Mouse (Mus musculus): Measurements from ENCODE around the gene Slc38a9. TPM values are rescaled to one million over a fixed set of nuclear protein-coding genes. Genes with fewer than 3 reads are reported as not detected.

Gene Slc38a9
- total and polyA plus RNA-seq, 2 experiments from 2014 or later = 8.7 to 14.6 TPM

DNA sequence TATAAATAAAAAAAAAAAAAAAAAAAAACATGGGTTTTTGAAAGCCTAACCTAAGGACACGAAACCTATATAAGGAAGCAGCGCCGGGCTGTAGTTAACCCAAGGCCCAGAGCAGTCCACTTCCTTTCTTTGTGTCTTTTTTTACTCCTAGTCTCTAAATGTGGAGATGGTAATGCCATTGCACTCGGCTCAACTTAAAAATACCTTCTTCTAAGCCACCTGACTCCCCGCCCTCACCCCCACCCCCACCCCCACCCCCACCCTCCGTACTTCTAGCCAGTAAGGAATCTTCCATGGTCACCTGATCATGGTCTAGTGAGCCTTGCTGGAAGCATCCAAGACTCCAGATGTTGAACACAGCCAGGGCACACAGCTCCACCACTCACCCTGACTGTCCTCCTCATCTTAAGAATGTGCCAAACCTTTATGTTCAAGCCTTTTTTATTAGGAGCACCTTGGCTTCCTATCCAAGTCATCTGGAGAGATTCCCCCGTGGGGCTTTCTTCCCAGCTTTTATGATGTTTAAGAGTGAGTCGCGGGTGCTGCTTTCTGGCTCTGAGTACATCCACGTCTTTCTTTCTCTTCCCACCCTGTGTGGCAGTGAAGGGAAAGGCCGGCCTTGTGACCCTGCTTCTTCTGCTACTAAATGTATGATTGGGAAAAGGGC is 91.9 kb downstream of the Slc38a9 start:
- Histone ChIP-seq H3K4me2 (ENCODE audit: low read depth) (no peak overlapping the region), H3K4me1 (ENCODE audit: insufficient read depth) (no peaks in the 10 kb centered on the region), H3K9me3 (ENCODE audit: low read length) (no peaks in the 10 kb centered on the region), H3K4me3 (ENCODE audit: low read depth, low read length) (no peak overlapping the region), H3K9ac (no peak overlapping the region), H3K36me3 (ENCODE audit: insufficient read depth) (no peaks in the 10 kb centered on the region), H3K27me3 (ENCODE audit: insufficient read depth, low read length) (no peaks in the 10 kb centered on the region), H3K27ac (ENCODE audit: low read depth, low read length) (no peak overlapping the region)
- TF ChIP-seq CTCF (IDR thresholded peaks at IDR 0.05; ENCODE audit: low read depth) = no peak
- no peak for ATAC-seq
- WGBS = 77% methylated on average over 11 of the region's 11 CpGs
- DNase-seq = no peak

GRCm38 (mm10) chr13:112753522-112753921 is 93.0 kb downstream of the Slc38a9 start:
- Histone ChIP-seq H3K4me3 (ENCODE audit: low read depth, low read length) (no peak overlapping the region), H3K9me3 (ENCODE audit: low read length) (no peaks in the 10 kb centered on the region), H3K27me3 (ENCODE audit: insufficient read depth, low read length) (no peaks in the 10 kb centered on the region), H3K36me3 (ENCODE audit: insufficient read depth) (no peaks in the 10 kb centered on the region), H3K4me1 (ENCODE audit: insufficient read depth) (no peaks in the 10 kb centered on the region), H3K4me2 (ENCODE audit: low read depth) (no peak overlapping the region), H3K27ac (ENCODE audit: low read depth, low read length) (no peak overlapping the region), H3K9ac (no peak overlapping the region)
- ATAC-seq (no peak), DNase-seq (no peak)
- WGBS = 90% methylated on average over 9 of the region's 9 CpGs
- no peak for TF ChIP-seq CTCF (IDR thresholded peaks at IDR 0.05; ENCODE audit: low read depth)

DNA sequence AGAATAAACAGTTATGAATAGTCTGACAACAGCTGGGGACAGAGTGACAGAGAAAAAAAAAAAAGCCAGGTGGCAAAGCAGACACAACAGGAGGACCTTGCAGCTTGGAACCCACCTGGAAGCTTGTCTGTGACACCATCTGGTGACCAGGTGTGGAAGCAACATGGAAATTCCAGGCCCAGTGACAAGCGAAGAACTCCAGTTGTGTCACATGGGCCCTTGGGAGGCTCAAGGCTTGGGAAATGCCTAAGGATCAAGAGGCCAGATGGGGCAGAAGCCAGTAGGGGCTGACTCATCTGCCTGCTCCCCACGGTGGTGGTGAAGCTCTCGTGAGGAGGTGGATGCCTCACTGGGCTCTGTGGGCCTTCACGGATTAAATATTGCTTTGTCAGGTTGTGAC is 94.3 kb downstream of the Slc38a9 start:
- Histone ChIP-seq H3K4me1 (ENCODE audit: insufficient read depth) (no peaks in the 10 kb centered on the region), H3K27ac (ENCODE audit: low read depth, low read length) (no peak overlapping the region), H3K4me2 (ENCODE audit: low read depth) (no peak overlapping the region), H3K36me3 (ENCODE audit: insufficient read depth) (no peaks in the 10 kb centered on the region), H3K9me3 (ENCODE audit: low read length) (no peaks in the 10 kb centered on the region), H3K9ac (no peak overlapping the region), H3K4me3 (ENCODE audit: low read depth, low read length) (no peak overlapping the region), H3K27me3 (ENCODE audit: insufficient read depth, low read length) (no peaks in the 10 kb centered on the region)
- TF ChIP-seq CTCF (IDR thresholded peaks at IDR 0.05; ENCODE audit: low read depth) = no peak
- 66% methylated on average over 4 of the region's 4 CpGs for WGBS
- ATAC-seq (0 out of 2 replicates have a peak, but pooled peaks have one; percentile 10), DNase-seq (no peak)

DNA sequence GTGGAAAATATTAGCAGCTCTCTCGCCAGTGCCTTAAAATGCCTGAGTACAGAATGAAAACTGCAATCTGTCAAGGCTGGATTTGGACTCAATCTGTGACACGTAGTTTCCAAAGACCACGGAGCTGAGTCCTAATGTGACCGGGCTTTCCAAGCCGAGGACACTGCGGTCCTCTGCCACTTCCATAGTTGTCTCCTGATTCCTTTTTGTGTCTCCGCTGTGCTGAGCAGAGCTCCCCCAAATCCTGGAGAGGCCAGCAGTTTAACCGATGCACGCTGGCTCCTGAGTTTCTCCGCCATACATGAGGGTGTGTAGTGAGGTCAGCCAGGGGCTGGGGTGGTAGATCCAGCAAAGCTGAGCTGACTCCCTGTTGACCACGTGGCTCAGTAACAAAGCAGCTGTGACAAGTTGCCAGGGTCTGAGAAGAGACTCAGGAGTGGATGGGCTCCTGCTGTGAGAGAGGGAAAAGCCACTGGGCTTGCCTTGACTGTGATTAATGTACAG is 95.0 kb downstream of the Slc38a9 start:
- ATAC-seq (peak; percentile 21; the same call in 1 of the 2 replicates), DNase-seq (no peak)
- H3K4me3 ChIP-seq (ENCODE audit: low read depth, low read length) = no peak overlapping the region
- no peak overlapping the region for H3K27ac ChIP-seq (ENCODE audit: low read depth, low read length)
- no peak overlapping the region for H3K4me2 ChIP-seq (ENCODE audit: low read depth)
- H3K27me3 ChIP-seq (ENCODE audit: insufficient read depth, low read length) = no peaks in the 10 kb centered on the region
- TF ChIP-seq CTCF (IDR thresholded peaks at IDR 0.05; ENCODE audit: low read depth) = no peak
- no peaks in the 10 kb centered on the region for H3K9me3 ChIP-seq (ENCODE audit: low read length)
- no peaks in the 10 kb centered on the region for H3K36me3 ChIP-seq (ENCODE audit: insufficient read depth)
- no peaks in the 10 kb centered on the region for H3K4me1 ChIP-seq (ENCODE audit: insufficient read depth)
- 57% methylated on average over 11 of the region's 11 CpGs for WGBS
- no peak overlapping the region for H3K9ac ChIP-seq

GRCm38 (mm10) chr13:112757395-112757794 is 96.8 kb downstream of the Slc38a9 start:
- Histone ChIP-seq H3K9me3 (ENCODE audit: low read length) (no peaks in the 10 kb centered on the region), H3K4me1 (ENCODE audit: insufficient read depth) (no peaks in the 10 kb centered on the region), H3K27ac (ENCODE audit: low read depth, low read length) (no peak overlapping the region), H3K4me3 (ENCODE audit: low read depth, low read length) (no peak overlapping the region), H3K27me3 (ENCODE audit: insufficient read depth, low read length) (no peaks in the 10 kb centered on the region), H3K9ac (no peak overlapping the region), H3K36me3 (ENCODE audit: insufficient read depth) (no peaks in the 10 kb centered on the region), H3K4me2 (ENCODE audit: low read depth) (no peak overlapping the region)
- no peak for DNase-seq
- TF ChIP-seq CTCF (IDR thresholded peaks at IDR 0.05; ENCODE audit: low read depth) = no peak
- WGBS = 86% methylated on average over 9 of the region's 9 CpGs
- ATAC-seq = no peak

DNA sequence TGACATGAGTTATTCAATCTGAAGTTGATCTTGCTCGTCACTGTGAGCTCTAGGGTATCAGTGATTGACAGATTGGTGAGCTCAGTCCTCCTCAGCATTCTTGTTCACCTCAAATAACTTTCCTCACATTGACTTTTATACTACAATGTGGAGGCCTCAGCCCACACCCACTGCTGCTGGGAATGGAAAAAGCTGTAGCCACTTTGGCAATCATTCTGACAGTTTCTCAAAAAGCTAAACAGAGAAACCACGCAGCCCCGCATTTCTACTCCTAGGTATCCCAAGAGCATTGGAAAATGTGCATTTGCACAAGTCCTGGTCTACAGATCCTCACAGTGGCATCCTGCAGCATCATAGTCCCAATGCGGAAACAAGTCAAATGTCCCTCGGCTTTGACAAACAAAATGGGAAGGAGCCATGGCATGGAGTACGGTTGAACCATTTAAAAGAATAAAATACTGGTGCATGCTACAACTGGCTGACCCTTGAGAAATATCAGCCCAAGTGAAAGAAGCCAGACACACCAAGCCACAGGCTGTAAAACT is 98.1 kb downstream of the Slc38a9 start:
- H3K9me3 ChIP-seq (ENCODE audit: low read length) = no peaks in the 10 kb centered on the region
- no peak for DNase-seq
- H3K36me3 ChIP-seq (ENCODE audit: insufficient read depth) = no peaks in the 10 kb centered on the region
- ATAC-seq = no peak
- H3K27me3 ChIP-seq (ENCODE audit: insufficient read depth, low read length) = no peaks in the 10 kb centered on the region
- H3K4me1 ChIP-seq (ENCODE audit: insufficient read depth) = no peaks in the 10 kb centered on the region
- H3K4me2 ChIP-seq (ENCODE audit: low read depth) = no peak overlapping the region
- WGBS = 85% methylated on average over 6 of the region's 6 CpGs
- H3K4me3 ChIP-seq (ENCODE audit: low read depth, low read length) = no peak overlapping the region
- H3K9ac ChIP-seq = no peak overlapping the region
- H3K27ac ChIP-seq (ENCODE audit: low read depth, low read length) = no peak overlapping the region
- no peak for TF ChIP-seq CTCF (IDR thresholded peaks at IDR 0.05; ENCODE audit: low read depth)

GRCm38 (mm10) chr13:112759364-112759763 is 98.8 kb downstream of the Slc38a9 start:
- Histone ChIP-seq H3K27ac (ENCODE audit: low read depth, low read length) (no peak overlapping the region), H3K27me3 (ENCODE audit: insufficient read depth, low read length) (no peaks in the 10 kb centered on the region), H3K4me3 (ENCODE audit: low read depth, low read length) (no peak overlapping the region), H3K4me1 (ENCODE audit: insufficient read depth) (no peaks in the 10 kb centered on the region), H3K36me3 (ENCODE audit: insufficient read depth) (no peaks in the 10 kb centered on the region), H3K4me2 (ENCODE audit: low read depth) (no peak overlapping the region), H3K9me3 (ENCODE audit: low read length) (no peaks in the 10 kb centered on the region), H3K9ac (no peak overlapping the region)
- no peak for TF ChIP-seq CTCF (IDR thresholded peaks at IDR 0.05; ENCODE audit: low read depth)
- no peak for ATAC-seq
- DNase-seq = no peak
- 84% methylated on average over 9 of the region's 9 CpGs for WGBS

All from forebrain, postnatal 0 days (tissue).